Comparison of ENCODE assay signal across 13 mouse cellular contexts in the genomic region with DNA sequence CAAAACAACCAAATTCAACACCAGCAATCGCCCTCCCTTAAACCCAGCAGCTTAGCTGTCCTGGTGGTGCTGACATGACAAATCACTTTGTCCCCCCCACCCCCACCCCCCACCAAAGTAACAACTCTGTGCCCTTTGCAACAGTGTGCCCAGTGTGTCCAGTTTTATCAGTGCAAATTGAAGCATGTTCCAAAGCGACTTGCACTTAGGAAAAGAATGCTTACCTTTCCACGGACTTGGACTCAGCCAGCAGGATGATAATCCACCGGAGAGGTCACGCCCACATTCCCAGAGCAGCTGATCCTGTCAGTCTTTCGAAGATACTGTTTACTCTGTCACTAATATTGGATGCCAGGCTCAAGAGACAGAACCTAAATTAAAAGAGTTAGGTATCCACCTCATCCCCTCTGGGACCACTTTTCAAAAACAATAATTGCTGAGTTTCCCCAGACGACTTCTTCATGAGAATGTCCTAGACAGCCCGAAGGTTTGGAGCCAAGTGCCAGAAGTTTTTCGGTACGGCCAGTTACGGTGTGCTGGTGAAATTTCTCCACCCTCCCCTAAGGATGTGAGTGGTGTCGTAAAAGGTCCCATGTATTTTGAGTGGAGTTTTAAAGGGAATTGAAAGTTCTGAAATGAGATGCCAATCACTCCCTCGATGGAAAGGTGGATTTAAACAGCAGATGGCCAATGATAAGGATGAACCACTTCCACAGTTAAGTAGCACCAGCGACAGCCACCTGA. TPM values are rescaled to one million over a fixed set of nuclear protein-coding genes. Genes with fewer than 3 reads are reported as not detected.
DNase-seq lines count a peak whose midpoint lies in the region; ATAC-seq and TF ChIP-seq lines count a peak whose summit lies in the region.
"Had no signal": no experiment of that assay in that cellular context is flagged by ENCODE, and none has a peak within 500 bp of the region (broad histone marks: within the 10 kb centered on the region; RNA-seq: fewer than 3 reads in every experiment).

TSS of gene Mlip (minus strand) at position 538 of the 744 bp plus-strand sequence.

- TF ChIP-seq POLR2A in myocyte (IDR thresholded peaks at IDR 0.05; ENCODE audit: insufficient read length, low read depth), result no peak

- H3K27me3 ChIP-seq in limb, embryonic 11.5 days (ENCODE audit: control insufficient read depth, insufficient read depth, low read length), result no peaks in the 10 kb centered on the region
- no peaks in the 10 kb centered on the region for H3K27me3 ChIP-seq in limb, embryonic 10.5 days (ENCODE audit: low read depth, poor library complexity, severe bottlenecking)
- no peaks in the 10 kb centered on the region for H3K27me3 ChIP-seq in myocyte (ENCODE audit: control insufficient read depth, insufficient read depth, insufficient read length)
- no peaks in the 10 kb centered on the region for H3K27me3 ChIP-seq in forebrain, embryonic 13.5 days
- H3K27me3 ChIP-seq: forebrain, embryonic 15.5 days; limb, embryonic 12.5 days had no signal

- intact Hi-C loops in heart, postnatal 36 days (cut with DNase I), result no loop called here

- H3K4me2 ChIP-seq in limb, embryonic 11.5 days (ENCODE audit: low read depth, severe bottlenecking), result no peak within 1 kb of the TSS
- peak within 1 kb of the TSS; percentile 49 for H3K4me2 ChIP-seq in myocyte (ENCODE audit: low read depth)
- no peak within 1 kb of the TSS for H3K4me2 ChIP-seq in forebrain, embryonic 13.5 days
- H3K4me2 ChIP-seq: forebrain, embryonic 15.5 days; limb, embryonic 12.5 days had no signal

- H3K9ac ChIP-seq in limb, embryonic 11.5 days (ENCODE audit: low read length), result no peak within 1 kb of the TSS
- H3K9ac ChIP-seq in forebrain, embryonic 13.5 days, result no peak within 1 kb of the TSS
- H3K9ac ChIP-seq: forebrain, embryonic 15.5 days; limb, embryonic 12.5 days had no signal

- no peak within 1 kb of the TSS for H3ac ChIP-seq in myocyte (ENCODE audit: control insufficient read depth, insufficient read length)

- DNase-seq in limb, embryonic 11.5 days (ENCODE audit: low spot score), result peak; percentile 20
- no peak for DNase-seq in limb, embryonic 10.5 days (ENCODE audit: low spot score)
- DNase-seq in heart, adult 18-20 months, result peak; percentile 53 to 73
- no peak for DNase-seq in heart, postnatal 36 days
- DNase-seq in B cell, adult 2 months, result no peak
- no peak for DNase-seq in cerebellum, adult 9-11 months
- DNase-seq: embryo, embryonic 11 days; lung, postnatal 4 days had no signal

- no peak within 1 kb of the TSS for H3K4me3 ChIP-seq in limb, embryonic 11.5 days (ENCODE audit: low read depth, low read length)
- H3K4me3 ChIP-seq in limb, embryonic 10.5 days, result no peak within 1 kb of the TSS
- H3K4me3 ChIP-seq in myocyte, result no peak within 1 kb of the TSS
- no peak within 1 kb of the TSS for H3K4me3 ChIP-seq in forebrain, embryonic 13.5 days
- H3K4me3 ChIP-seq: forebrain, embryonic 15.5 days; limb, embryonic 12.5 days had no signal

- H3K36me3 ChIP-seq in limb, embryonic 11.5 days (ENCODE audit: control insufficient read depth, insufficient read depth, low read length), result no peaks in the 10 kb centered on the region
- H3K36me3 ChIP-seq in limb, embryonic 10.5 days, result no peaks in the 10 kb centered on the region
- no peaks in the 10 kb centered on the region for H3K36me3 ChIP-seq in myocyte (ENCODE audit: control insufficient read depth, insufficient read depth)
- H3K36me3 ChIP-seq in forebrain, embryonic 13.5 days (ENCODE audit: poor library complexity, severe bottlenecking), result no peaks in the 10 kb centered on the region
- H3K36me3 ChIP-seq: forebrain, embryonic 15.5 days; limb, embryonic 12.5 days had no signal

- no peaks in the 10 kb centered on the region for H3K79me2 ChIP-seq in myocyte (ENCODE audit: control insufficient read depth, insufficient read depth)

- H3K4me1 ChIP-seq in limb, embryonic 11.5 days (ENCODE audit: control insufficient read depth, insufficient read depth, low read length), result no peaks in the 10 kb centered on the region
- 0 out of 2 replicates have a peak, but pooled peaks cover 4% of the 10 kb centered on the region for H3K4me1 ChIP-seq in limb, embryonic 10.5 days
- H3K4me1 ChIP-seq in forebrain, embryonic 13.5 days, result no peaks in the 10 kb centered on the region
- H3K4me1 ChIP-seq: forebrain, embryonic 15.5 days; limb, embryonic 12.5 days had no signal

- H3K9me3 ChIP-seq in limb, embryonic 11.5 days (ENCODE audit: control insufficient read depth, low read length), result no peaks in the 10 kb centered on the region
- H3K9me3 ChIP-seq in limb, embryonic 10.5 days (replicated peaks), result no peaks in the 10 kb centered on the region; the same call in 1 of the 2 replicates
- 0 out of 2 replicates have a peak, but pooled peaks cover 4% of the 10 kb centered on the region for H3K9me3 ChIP-seq in forebrain, embryonic 13.5 days (replicated peaks)
- H3K9me3 ChIP-seq: forebrain, embryonic 15.5 days; limb, embryonic 12.5 days had no signal

- no peak for ATAC-seq in limb, embryonic 11.5 days (ENCODE audit: insufficient number of reproducible peaks, low FRiP score, low TSS enrichment, low read depth)
- ATAC-seq in forebrain, embryonic 13.5 days, result no peak
- ATAC-seq: forebrain, embryonic 15.5 days had no signal

- H3K27ac ChIP-seq in limb, embryonic 11.5 days (replicated peaks; ENCODE audit: low read depth, low read length), result no peak within 1 kb of the TSS
- H3K27ac ChIP-seq in limb, embryonic 10.5 days, result no peak within 1 kb of the TSS
- H3K27ac ChIP-seq in forebrain, embryonic 13.5 days, result no peak within 1 kb of the TSS
- H3K27ac ChIP-seq: forebrain, embryonic 15.5 days; limb, embryonic 12.5 days; stomach, postnatal 0 days had no signal

- WGBS in limb, embryonic 11.5 days, result 70% methylated on average over 14 of the region's 14 CpGs
- WGBS in limb, embryonic 10.5 days, result 76% methylated on average over 14 of the region's 14 CpGs
- WGBS in forebrain, embryonic 13.5 days, result 83% methylated on average over 14 of the region's 14 CpGs

TF ChIP-seq in myocyte, 11 proteins besides CTCF, POLR2A, EP300 and RAD21:
- TF ChIP-seq POLR2AphosphoS2 (IDR thresholded peaks at IDR 0.05; ENCODE audit: insufficient read length, low read depth), result no peak
- TF ChIP-seq MYOG (IDR thresholded peaks at IDR 0.05; ENCODE audit: control insufficient read depth in 1 of 3, insufficient read depth in 1 of 3, insufficient read length in 2 of 3, low read depth in 2 of 3), result peak in 1 of 3 experiments; percentile 8
- peak; percentile 82 to 90 (median 86) for TF ChIP-seq MYOD1 (IDR thresholded peaks at IDR 0.05; ENCODE audit: control insufficient read depth in 1 of 3, insufficient read length in 2 of 3, low read depth in 2 of 3)

RNA-seq across cellular contexts. Expression of gene Mlip, which starts in this region (rescaled TPM):
- polyA plus RNA-seq in limb, embryonic 11.5 days (2014; fragmentation: Nextera tagmentation; extraction: Ambion mirVana), result 0.25 TPM in 1 of 2 replicates, not detected in the other
- 0.06 and 0.25 TPM in 2 replicates for polyA plus RNA-seq in limb, embryonic 10.5 days (2016; fragmentation: Nextera tagmentation; extraction: Ambion mirVana)
- 100 to 1,000 TPM; 154 to 164 TPM for total RNA-seq in heart, adult 18-20 months (2021)
- 100 to 1,000 TPM; 151 to 152 TPM for total RNA-seq in heart, postnatal 36 days (2021)
- polyA plus RNA-seq in myocyte (2012; fragmentation: generic; extraction: Trizol), result 4.4 TPM
- polyA plus RNA-seq in forebrain, embryonic 13.5 days (2015; fragmentation: Nextera tagmentation; extraction: Ambion mirVana), result 0.23 and 0.48 TPM in 2 replicates

Comparison
In these comparisons a context has a peak if more than half of its experiments do, and no peak if none do; other contexts are left out.
1. DNase-seq: peak in heart, adult 18-20 months (2 of 2); none in limb, embryonic 10.5 days (single experiment), heart, postnatal 36 days (0 of 2), B cell, adult 2 months (0 of 2) and cerebellum, adult 9-11 months (single experiment).
2. Peak in DNase-seq in limb, embryonic 11.5 days; RNA of the gene not detected or under 1 TPM.